Mouse (Mus musculus) stomach, embryonic 14.5 days (tissue): ENCODE results near the gene Adssl1. TPM values are rescaled to one million over a fixed set of nuclear protein-coding genes. Genes with fewer than 3 reads are reported as not detected.

ENCODE experiments used
- ATAC-seq: fragments of 200-750 bp; cut with Nextera tagmentation; 2 replicates; pipeline ENCODE4 v1.8.0; 2017; ENCODE audit warnings: low read depth, moderate TSS enrichment; ENCODE audit not compliant: insufficient number of reproducible peaks, insufficient read depth, low FRiP score
- H3K27ac ChIP-seq: fragments of 300-500 bp; sonication (generic); 2 replicates; pipeline ENCODE4 v1.5.1; 2014; ENCODE audit warnings: mild to moderate bottlenecking, low read length, moderate library complexity, mixed read lengths
- H3K27me3 ChIP-seq: fragments of 300-500 bp; sonication (generic); 2 replicates; pipeline ENCODE4 v1.6.1; 2014; ENCODE audit warnings: low read length, control low read depth, mixed read lengths; ENCODE audit not compliant: control insufficient read depth, insufficient read depth
- H3K36me3 ChIP-seq: fragments of 300-500 bp; sonication (generic); 2 replicates; pipeline ENCODE4 v1.6.1; 2014; ENCODE audit warnings: mild to moderate bottlenecking, control low read depth, low read length, moderate library complexity, mixed read lengths; ENCODE audit not compliant: control insufficient read depth, insufficient read depth
- H3K4me1 ChIP-seq: fragments of 300-500 bp; sonication (generic); 2 replicates; pipeline ENCODE4 v1.6.1; 2014; ENCODE audit warnings: low read length, control low read depth, mixed read lengths; ENCODE audit not compliant: control insufficient read depth, insufficient read depth
- H3K4me2 ChIP-seq: fragments of 300-500 bp; sonication (generic); replicated peaks from 2 replicates; pipeline ENCODE4 v1.6.1; 2014; ENCODE audit warnings: low read depth, low read length, control low read depth
- H3K4me3 ChIP-seq: fragments of 300-500 bp; sonication (generic); 2 replicates; pipeline ENCODE4 v1.5.1; 2014; ENCODE audit warnings: low read depth, low read length, control low read depth
- H3K9ac ChIP-seq: fragments of 300-500 bp; sonication (generic); replicated peaks from 2 replicates; pipeline ENCODE4 v1.6.1; 2014; ENCODE audit warnings: low read depth, mild to moderate bottlenecking, control low read depth, low read length, moderate library complexity, mixed read lengths
- H3K9me3 ChIP-seq: fragments of 300-500 bp; sonication (generic); 2 replicates; pipeline ENCODE4 v1.6.1; 2016; ENCODE audit warnings: low read depth, low read length, control low read depth; ENCODE audit not compliant: control insufficient read depth
- WGBS: fragments of 180-500 bp; shearing (Covaris S2); extraction: QIAGEN DNeasy Blood & Tissue Kit; methylation state at CpG from one replicate; pipeline ENCODE4 v1.1.7; 2014; 5-methylcytosine and 5-hydroxymethylcytosine counted together
- polyA plus RNA-seq: library from polyadenylated mRNA; unstranded; fragments of >200 nt; fragmentation: Nextera tagmentation; extraction: Ambion mirVana; gene quantifications from 2 replicates; pipeline ENCODE4 v1.2.1, GENCODE M21; 2014

The Adssl1 gene
- polyA plus RNA-seq = 2.8 and 3.1 TPM in 2 replicates

GRCm38 (mm10) chr12:112619686-112620353 is at the start of gene Adssl1:
Adssl1 (plus strand) TSS chr12:112620045.
- no peak within 1 kb of the TSS for H3K27ac ChIP-seq

GRCm38 (mm10) chr12:112570160-112570559 is 49.7 kb upstream of the Adssl1 start:
- 80% methylated on average over 8 of the region's 8 CpGs for WGBS
- H3K4me2 ChIP-seq = no peak overlapping the region
- no peaks in the 10 kb centered on the region for H3K4me1 ChIP-seq
- no peaks in the 10 kb centered on the region for H3K9me3 ChIP-seq
- H3K27ac ChIP-seq = no peak overlapping the region
- no peak overlapping the region for H3K9ac ChIP-seq
- no peak overlapping the region for H3K4me3 ChIP-seq
- no peaks in the 10 kb centered on the region for H3K36me3 ChIP-seq
- H3K27me3 ChIP-seq = no peaks in the 10 kb centered on the region
- ATAC-seq = no peak

More at GRCm38 (mm10) chr12:112619686-112620353, at the start of gene Adssl1:
- ATAC-seq = peak; percentile 70
- H3K9me3 ChIP-seq = no peaks in the 10 kb centered on the region
- H3K4me1 ChIP-seq = peaks cover 4% of the 10 kb centered on the region; the same call in 1 of the 2 replicates
- H3K4me2 ChIP-seq = peak within 1 kb of the TSS; percentile 97
- peaks cover 16% of the 10 kb centered on the region; the same call in 1 of the 2 replicates for H3K27me3 ChIP-seq
- peak within 1 kb of the TSS; percentile 37 for H3K9ac ChIP-seq
- H3K4me3 ChIP-seq = peak within 1 kb of the TSS; percentile 42
- no peaks in the 10 kb centered on the region for H3K36me3 ChIP-seq
- 1% methylated on average over 56 of the region's 56 CpGs for WGBS

- H3K27me3 ChIP-seq = no peaks in the 10 kb centered on the region
These were observed 48.8 kb upstream of the Adssl1 start for GRCm38 (mm10) chr12:112571064-112571463.

GRCm38 (mm10) chr12:112575274-112575986 is 44.4 kb upstream of the Adssl1 start:
- ATAC-seq = no peak
- 57% methylated on average over 8 of the region's 8 CpGs for WGBS
- Histone ChIP-seq H3K4me3 (no peak overlapping the region), H3K9me3 (no peaks in the 10 kb centered on the region), H3K4me2 (no peak overlapping the region; the same call in 1 of the 2 replicates), H3K36me3 (no peaks in the 10 kb centered on the region), H3K9ac (no peak overlapping the region), H3K27me3 (no peaks in the 10 kb centered on the region), H3K4me1 (peaks cover 28% of the 10 kb centered on the region), H3K27ac (peak overlapping the region; percentile 96; the same call in 1 of the 2 replicates)

More at GRCm38 (mm10) chr12:112571064-112571463, 48.8 kb upstream of the Adssl1 start:
- H3K36me3 ChIP-seq = no peaks in the 10 kb centered on the region
- 65% methylated on average over 6 of the region's 6 CpGs for WGBS
- peaks cover 7% of the 10 kb centered on the region for H3K4me1 ChIP-seq
- H3K9ac ChIP-seq = no peak overlapping the region
- no peak overlapping the region for H3K27ac ChIP-seq
- ATAC-seq = no peak
- H3K4me3 ChIP-seq = no peak overlapping the region
- H3K9me3 ChIP-seq = no peaks in the 10 kb centered on the region
- H3K4me2 ChIP-seq = no peak overlapping the region

GRCm38 (mm10) chr12:112576341-112576740 is 43.5 kb upstream of the Adssl1 start:
- ATAC-seq = peak; percentile 80
- Histone ChIP-seq H3K27ac (peak overlapping the region; percentile 96), H3K27me3 (no peaks in the 10 kb centered on the region), H3K9ac (peak overlapping the region; percentile 14; the same call in 1 of the 2 replicates), H3K4me3 (no peak overlapping the region), H3K36me3 (no peaks in the 10 kb centered on the region), H3K4me1 (peaks cover 28% of the 10 kb centered on the region), H3K9me3 (no peaks in the 10 kb centered on the region), H3K4me2 (peak overlapping the region; percentile 33)
- 3% methylated on average over 6 of the region's 6 CpGs for WGBS

- Histone ChIP-seq H3K9me3 (no peaks in the 10 kb centered on the region), H3K9ac (peak overlapping the region; percentile 14; the same call in 1 of the 2 replicates), H3K4me1 (peaks cover 28% of the 10 kb centered on the region), H3K27me3 (no peaks in the 10 kb centered on the region), H3K4me3 (no peak overlapping the region), H3K27ac (peak overlapping the region; percentile 96), H3K4me2 (peak overlapping the region; percentile 33), H3K36me3 (no peaks in the 10 kb centered on the region)
- peak; percentile 88 for ATAC-seq
- WGBS = 2% methylated on average over 3 of the region's 3 CpGs
These were observed 43.1 kb upstream of the Adssl1 start for GRCm38 (mm10) chr12:112576749-112577148.

- no peak overlapping the region for H3K9ac ChIP-seq
- no peak overlapping the region for H3K4me2 ChIP-seq
- WGBS = 74% methylated on average over 6 of the region's 6 CpGs
- no peaks in the 10 kb centered on the region for H3K36me3 ChIP-seq
- peaks cover 28% of the 10 kb centered on the region for H3K4me1 ChIP-seq
- H3K27ac ChIP-seq = peak overlapping the region; percentile 15; the same call in 1 of the 2 replicates
- no peak overlapping the region for H3K4me3 ChIP-seq
- no peaks in the 10 kb centered on the region for H3K27me3 ChIP-seq
- H3K9me3 ChIP-seq = no peaks in the 10 kb centered on the region
- ATAC-seq = no peak
These were observed 41.4 kb upstream of the Adssl1 start for GRCm38 (mm10) chr12:112578296-112579090.

GRCm38 (mm10) chr12:112579430-112579829 is 40.4 kb upstream of the Adssl1 start:
- no peak for ATAC-seq
- peak overlapping the region; percentile 0; the same call in 1 of the 2 replicates for H3K27ac ChIP-seq

More at GRCm38 (mm10) chr12:112579430-112579829, 40.4 kb upstream of the Adssl1 start:
- Histone ChIP-seq H3K4me2 (no peak overlapping the region), H3K9ac (no peak overlapping the region), H3K27me3 (no peaks in the 10 kb centered on the region), H3K36me3 (no peaks in the 10 kb centered on the region), H3K9me3 (no peaks in the 10 kb centered on the region), H3K4me3 (no peak overlapping the region), H3K4me1 (peaks cover 28% of the 10 kb centered on the region)
- WGBS = 42% methylated on average over 5 of the region's 5 CpGs
